Mouse (Mus musculus): ENCODE results near the gene Tmem211. TPM values are rescaled to one million over a fixed set of nuclear protein-coding genes. Genes with fewer than 3 reads are reported as not detected.

Tmem211 gene
- polyA plus RNA-seq, 1 experiment, result not detected

DNA sequence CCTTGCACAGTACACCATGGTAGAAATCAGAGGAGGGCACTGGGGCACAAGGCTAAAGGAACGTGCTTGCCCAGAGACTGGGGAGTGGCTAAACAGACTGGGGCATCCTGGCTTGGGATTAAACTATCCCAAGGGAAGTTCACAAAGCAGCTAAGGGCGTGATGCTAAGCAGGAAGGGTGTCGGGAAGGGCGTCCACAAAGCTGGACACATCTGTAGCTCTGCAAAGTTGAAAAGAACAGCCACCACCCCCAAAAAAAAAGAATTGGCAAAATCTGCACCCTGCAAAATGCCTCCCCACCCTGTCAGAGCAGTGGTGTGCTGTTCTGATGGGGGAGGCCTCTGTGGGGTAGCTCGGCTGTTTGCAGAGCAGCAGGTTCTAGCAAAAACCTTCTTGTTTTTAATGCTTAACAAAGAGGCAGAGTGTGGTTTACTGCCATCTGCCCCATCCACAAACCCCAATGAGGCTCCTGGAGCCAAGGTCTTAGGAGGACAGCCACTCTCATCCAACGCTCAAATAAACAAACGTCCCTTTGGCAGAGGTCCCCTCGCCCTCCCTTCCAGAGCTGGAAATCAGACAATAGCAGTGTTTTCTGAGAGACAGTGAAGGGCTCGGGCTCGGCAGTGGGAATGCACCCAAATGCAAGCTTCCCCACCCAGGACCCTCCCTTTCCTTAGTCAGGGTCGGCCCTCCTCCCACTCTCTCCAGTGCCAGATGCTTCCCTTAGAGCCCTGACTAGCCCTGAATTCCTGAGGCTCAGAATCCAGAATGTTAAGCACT, 17.9 kb upstream of the Tmem211 start:
- TF ChIP-seq POLR2A (IDR thresholded peaks at IDR 0.05; ENCODE audit: borderline replicate concordance, control insufficient read depth, low read depth, low read length), result no peak
- TF ChIP-seq CTCF (IDR thresholded peaks at IDR 0.05; ENCODE audit: control insufficient read depth, insufficient read depth, low read length), result no peak
- no peak overlapping the region for H3K27ac ChIP-seq (ENCODE audit: control insufficient read depth, insufficient read depth, low read depth, low read length, poor library complexity)

DNA sequence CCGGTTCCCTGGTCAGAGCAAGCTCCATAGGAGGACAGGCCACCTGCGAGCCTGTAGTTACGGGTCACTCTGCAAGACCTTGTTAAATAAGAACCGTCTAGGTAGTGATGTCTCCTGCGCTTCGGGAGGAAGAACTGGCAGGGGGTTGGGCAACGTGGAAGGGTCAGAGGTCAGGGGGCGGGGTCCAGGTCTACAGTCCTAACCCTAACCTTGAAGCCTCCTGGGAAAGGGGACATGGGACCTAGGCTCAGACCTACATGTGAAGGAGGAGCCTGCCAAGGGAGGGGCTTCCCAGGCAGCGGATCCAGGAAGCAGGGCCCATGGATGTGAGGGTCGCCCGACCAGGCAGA, 17.3 kb upstream of the Tmem211 start:
- H3K4me3 ChIP-seq (replicated peaks; ENCODE audit: control insufficient read depth, low read depth, low read length), result no peak overlapping the region
- TF ChIP-seq CTCF (IDR thresholded peaks at IDR 0.05; ENCODE audit: control insufficient read depth, insufficient read depth, low read length) (no peak), POLR2A (IDR thresholded peaks at IDR 0.05; ENCODE audit: borderline replicate concordance, control insufficient read depth, low read depth, low read length) (no peak)
- H3K27ac ChIP-seq (ENCODE audit: control insufficient read depth, insufficient read depth, low read depth, low read length, poor library complexity), result no peak overlapping the region
- 73% methylated on average over 11 of the region's 11 CpGs for WGBS
- H3K4me1 ChIP-seq (ENCODE audit: control insufficient read depth, insufficient read depth, low read length), result no peaks in the 10 kb centered on the region; the same call in 1 of the 2 replicates

More for the DNA sequence above, 17.9 kb upstream of the Tmem211 start:
- no peak overlapping the region for H3K4me3 ChIP-seq (replicated peaks; ENCODE audit: control insufficient read depth, low read depth, low read length)
- H3K4me1 ChIP-seq (ENCODE audit: control insufficient read depth, insufficient read depth, low read length), result no peaks in the 10 kb centered on the region; the same call in 1 of the 2 replicates
- 75% methylated on average over 11 of the region's 11 CpGs for WGBS

DNA sequence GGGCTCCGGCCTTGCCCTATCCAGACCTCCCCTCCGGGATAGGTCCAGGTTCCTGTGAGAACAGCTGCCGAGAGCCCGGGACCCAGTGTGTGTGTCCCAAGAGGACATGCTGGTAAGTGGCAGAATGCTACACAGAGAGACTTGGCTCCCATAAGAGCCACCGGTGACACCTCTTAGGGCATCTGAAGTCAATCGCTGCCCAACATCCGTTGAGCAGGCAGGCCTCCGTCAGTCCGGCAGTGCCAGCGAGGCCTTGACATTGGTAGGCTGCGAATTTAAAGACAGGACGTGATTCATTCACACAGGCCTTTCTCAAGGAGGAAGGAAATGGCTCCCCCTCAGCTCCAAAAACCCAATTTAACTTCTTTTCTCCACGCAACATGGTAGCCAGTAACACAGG, 16.8 kb upstream of the Tmem211 start:
- Histone ChIP-seq H3K4me1 (ENCODE audit: control insufficient read depth, insufficient read depth, low read length) (no peaks in the 10 kb centered on the region; the same call in 1 of the 2 replicates), H3K27ac (ENCODE audit: control insufficient read depth, insufficient read depth, low read depth, low read length, poor library complexity) (no peak overlapping the region), H3K4me3 (replicated peaks; ENCODE audit: control insufficient read depth, low read depth, low read length) (no peak overlapping the region)
- 35% methylated on average over 13 of the region's 13 CpGs for WGBS
- TF ChIP-seq CTCF (IDR thresholded peaks at IDR 0.05; ENCODE audit: control insufficient read depth, insufficient read depth, low read length) (no peak), POLR2A (IDR thresholded peaks at IDR 0.05; ENCODE audit: borderline replicate concordance, control insufficient read depth, low read depth, low read length) (no peak)

DNA sequence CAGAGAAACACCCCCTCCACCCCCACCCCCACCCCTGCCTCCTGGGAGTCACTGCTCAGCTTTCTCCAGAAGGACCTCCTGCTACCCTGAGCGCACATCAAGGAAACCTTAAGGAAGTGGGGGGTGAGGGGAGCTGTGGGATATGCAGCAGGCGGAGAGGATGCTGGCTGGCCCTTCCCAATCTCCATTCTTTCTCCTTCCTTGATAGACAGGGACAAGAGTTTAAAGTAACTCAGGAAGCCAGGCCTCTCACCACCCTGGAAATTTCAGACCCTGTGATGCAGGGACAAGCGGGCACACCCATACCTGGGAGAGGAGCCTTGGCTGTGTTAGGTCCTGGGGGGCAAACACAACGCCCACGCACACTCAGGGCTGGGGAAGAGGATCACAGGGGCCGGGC, 16.4 kb upstream of the Tmem211 start:
- no peak for TF ChIP-seq CTCF (IDR thresholded peaks at IDR 0.05; ENCODE audit: control insufficient read depth, insufficient read depth, low read length)
- no peak for TF ChIP-seq POLR2A (IDR thresholded peaks at IDR 0.05; ENCODE audit: borderline replicate concordance, control insufficient read depth, low read depth, low read length)
- no peaks in the 10 kb centered on the region; the same call in 1 of the 2 replicates for H3K4me1 ChIP-seq (ENCODE audit: control insufficient read depth, insufficient read depth, low read length)
- H3K4me3 ChIP-seq (replicated peaks; ENCODE audit: control insufficient read depth, low read depth, low read length), result no peak overlapping the region
- WGBS, result 74% methylated on average over 6 of the region's 6 CpGs
- H3K27ac ChIP-seq (ENCODE audit: control insufficient read depth, insufficient read depth, low read depth, low read length, poor library complexity), result no peak overlapping the region

DNA sequence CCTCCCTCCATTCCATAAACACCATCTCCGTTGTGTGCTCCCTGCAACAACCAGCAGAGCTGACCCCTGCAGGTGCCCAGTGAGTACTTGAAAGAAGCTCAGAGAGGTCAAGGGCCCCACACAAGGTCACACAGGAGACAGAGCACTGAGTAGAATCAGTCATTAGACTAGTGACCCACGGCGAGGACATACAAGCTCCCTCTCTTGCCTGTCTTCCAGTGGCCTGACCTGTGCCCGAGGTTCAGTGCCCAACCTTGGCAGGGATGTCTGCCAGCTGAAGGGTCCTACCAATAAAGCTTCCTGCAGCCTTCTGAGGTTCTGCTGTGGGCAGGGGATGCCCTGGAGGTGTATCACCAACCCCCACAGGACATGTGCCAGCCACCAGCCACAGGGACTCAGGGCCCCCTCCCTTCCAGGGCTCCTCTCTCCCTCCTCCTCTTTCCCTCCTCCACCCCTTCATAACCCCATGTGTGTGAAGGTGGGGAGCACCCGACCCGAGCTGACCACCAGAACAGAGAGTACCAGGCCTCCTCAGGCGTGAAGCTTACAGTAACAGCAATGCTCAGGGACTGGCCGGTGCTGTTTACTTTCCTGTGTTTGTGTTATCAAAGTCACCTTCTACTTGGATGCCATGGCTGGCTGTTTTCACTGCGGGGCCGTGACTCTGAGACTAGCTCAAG, 14.4 kb upstream of the Tmem211 start:
- Histone ChIP-seq H3K4me1 (ENCODE audit: control insufficient read depth, insufficient read depth, low read length) (no peaks in the 10 kb centered on the region), H3K27ac (ENCODE audit: control insufficient read depth, insufficient read depth, low read depth, low read length, poor library complexity) (no peak overlapping the region), H3K4me3 (replicated peaks; ENCODE audit: control insufficient read depth, low read depth, low read length) (no peak overlapping the region)
- 75% methylated on average over 10 of the region's 10 CpGs for WGBS
- TF ChIP-seq POLR2A (IDR thresholded peaks at IDR 0.05; ENCODE audit: borderline replicate concordance, control insufficient read depth, low read depth, low read length) (no peak), CTCF (IDR thresholded peaks at IDR 0.05; ENCODE audit: control insufficient read depth, insufficient read depth, low read length) (no peak)

DNA sequence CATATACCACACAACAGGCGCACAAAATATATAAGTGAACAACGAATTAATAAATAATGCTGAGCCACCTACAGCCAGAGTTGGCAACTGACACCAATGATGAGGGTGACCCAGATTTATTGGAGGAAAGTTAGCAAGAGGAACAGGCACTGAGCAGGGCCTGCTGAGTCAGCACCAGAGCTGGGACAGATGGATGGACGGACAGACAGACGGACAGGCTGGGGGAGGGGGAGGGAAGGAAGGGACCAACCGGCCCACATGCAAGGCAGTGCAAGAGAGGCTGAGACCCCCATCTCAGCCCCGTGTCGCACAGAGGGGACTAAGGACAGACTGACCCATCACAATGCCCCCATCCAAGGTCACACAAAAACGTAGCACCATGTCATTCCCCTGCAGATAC, 12.7 kb upstream of the Tmem211 start:
- H3K27ac ChIP-seq (ENCODE audit: control insufficient read depth, insufficient read depth, low read depth, low read length, poor library complexity), result no peak overlapping the region
- TF ChIP-seq CTCF (IDR thresholded peaks at IDR 0.05; ENCODE audit: control insufficient read depth, insufficient read depth, low read length), result no peak
- H3K4me1 ChIP-seq (ENCODE audit: control insufficient read depth, insufficient read depth, low read length), result no peaks in the 10 kb centered on the region
- H3K4me3 ChIP-seq (replicated peaks; ENCODE audit: control insufficient read depth, low read depth, low read length), result no peak overlapping the region
- 70% methylated on average over 8 of the region's 8 CpGs for WGBS

DNA sequence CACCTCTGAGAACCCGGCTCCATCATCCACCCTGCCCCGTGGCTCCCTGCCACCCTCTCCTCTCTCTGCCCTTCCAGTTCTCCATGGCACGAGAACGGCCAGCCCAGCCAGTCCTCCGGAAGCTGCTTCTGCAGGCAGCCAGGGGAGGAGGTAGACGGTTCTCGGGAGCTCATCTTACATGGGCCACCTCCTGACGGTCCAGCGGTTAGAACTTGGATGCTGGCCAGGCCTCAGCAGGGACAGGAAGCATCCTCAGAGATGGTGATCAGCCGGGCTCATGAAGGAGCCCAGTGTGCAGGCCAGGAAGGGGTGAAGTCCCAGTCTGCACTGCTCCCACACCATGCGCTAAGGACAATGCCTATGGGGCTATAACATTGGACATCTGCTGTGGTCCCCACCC, 12.3 kb upstream of the Tmem211 start:
- no peaks in the 10 kb centered on the region for H3K4me1 ChIP-seq (ENCODE audit: control insufficient read depth, insufficient read depth, low read length)
- TF ChIP-seq CTCF (IDR thresholded peaks at IDR 0.05; ENCODE audit: control insufficient read depth, insufficient read depth, low read length), result no peak
- no peak for TF ChIP-seq POLR2A (IDR thresholded peaks at IDR 0.05; ENCODE audit: borderline replicate concordance, control insufficient read depth, low read depth, low read length)
- 38% methylated on average over 11 of the region's 11 CpGs for WGBS
- no peak overlapping the region for H3K27ac ChIP-seq (ENCODE audit: control insufficient read depth, insufficient read depth, low read depth, low read length, poor library complexity)
- H3K4me3 ChIP-seq (replicated peaks; ENCODE audit: control insufficient read depth, low read depth, low read length), result no peak overlapping the region

DNA sequence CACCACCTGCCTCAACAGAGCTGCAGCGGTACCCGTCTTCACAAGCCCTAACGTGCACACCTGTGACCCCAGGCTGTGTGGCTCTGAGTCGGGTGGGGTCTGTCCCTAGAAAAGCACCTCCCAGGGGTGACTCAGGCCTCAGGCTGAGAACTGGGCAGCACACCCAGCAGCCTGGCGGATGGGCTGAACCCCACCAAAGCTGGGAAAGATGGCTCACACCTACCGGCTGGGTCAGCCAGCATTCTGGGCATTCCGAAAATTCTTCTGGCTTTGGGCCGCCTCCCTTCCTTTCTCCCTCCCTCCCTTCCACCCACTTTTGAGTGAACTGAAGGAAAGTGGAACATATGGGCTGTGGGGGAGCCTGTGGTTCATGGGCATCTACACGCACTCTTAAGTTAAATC, 11.1 kb upstream of the Tmem211 start:
- TF ChIP-seq CTCF (IDR thresholded peaks at IDR 0.05; ENCODE audit: control insufficient read depth, insufficient read depth, low read length) (no peak), POLR2A (IDR thresholded peaks at IDR 0.05; ENCODE audit: borderline replicate concordance, control insufficient read depth, low read depth, low read length) (no peak)
- H3K27ac ChIP-seq (ENCODE audit: control insufficient read depth, insufficient read depth, low read depth, low read length, poor library complexity), result no peak overlapping the region
- WGBS, result 90% methylated on average over 9 of the region's 9 CpGs
- no peak overlapping the region for H3K4me3 ChIP-seq (replicated peaks; ENCODE audit: control insufficient read depth, low read depth, low read length)
- no peaks in the 10 kb centered on the region for H3K4me1 ChIP-seq (ENCODE audit: control insufficient read depth, insufficient read depth, low read length)
